Mouse (Mus musculus): Measurements from ENCODE around the gene Clrn2. TPM values are rescaled to one million over a fixed set of nuclear protein-coding genes. Genes with fewer than 3 reads are reported as not detected.

The Clrn2 gene
- polyA plus RNA-seq, 1 experiment from 2014 or later = not detected

DNA sequence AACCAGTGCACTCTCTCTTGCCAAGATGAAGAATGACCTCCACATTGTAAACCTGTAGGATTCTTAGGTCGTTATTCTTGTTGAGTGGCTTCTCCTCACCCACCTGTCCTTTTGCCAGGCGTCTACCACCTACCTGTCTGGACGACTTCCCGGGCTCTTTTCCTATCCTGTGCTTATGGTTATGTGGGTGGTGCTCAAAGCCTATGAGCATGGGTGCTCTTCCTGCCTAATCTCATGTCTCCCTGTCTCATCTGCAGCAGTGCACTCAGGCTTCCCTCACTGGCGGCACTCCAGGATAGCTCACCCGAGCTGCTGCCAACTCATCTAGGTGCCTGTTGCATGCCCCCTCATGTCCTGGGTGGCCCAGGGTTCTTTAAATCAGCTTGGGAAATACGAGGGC is 24.1 kb downstream of the Clrn2 start:
- Histone ChIP-seq H3K27me3 (replicated peaks; ENCODE audit: control insufficient read depth, insufficient read depth, low read length) (no peaks in the 10 kb centered on the region), H3K4me2 (ENCODE audit: low read depth, low read length) (no peak overlapping the region), H3K27ac (ENCODE audit: low read length) (no peak overlapping the region), H3K4me3 (ENCODE audit: low read length) (no peak overlapping the region), H3K4me1 (ENCODE audit: control insufficient read depth, insufficient read depth, low read length) (no peaks in the 10 kb centered on the region), H3K9ac (ENCODE audit: low read depth, low read length) (no peak overlapping the region), H3K9me3 (ENCODE audit: control insufficient read depth, low read length) (no peaks in the 10 kb centered on the region), H3K36me3 (ENCODE audit: control insufficient read depth, insufficient read depth, low read length) (no peaks in the 10 kb centered on the region)
- WGBS = 83% methylated on average over 7 of the region's 7 CpGs
- no peak for ATAC-seq

DNA sequence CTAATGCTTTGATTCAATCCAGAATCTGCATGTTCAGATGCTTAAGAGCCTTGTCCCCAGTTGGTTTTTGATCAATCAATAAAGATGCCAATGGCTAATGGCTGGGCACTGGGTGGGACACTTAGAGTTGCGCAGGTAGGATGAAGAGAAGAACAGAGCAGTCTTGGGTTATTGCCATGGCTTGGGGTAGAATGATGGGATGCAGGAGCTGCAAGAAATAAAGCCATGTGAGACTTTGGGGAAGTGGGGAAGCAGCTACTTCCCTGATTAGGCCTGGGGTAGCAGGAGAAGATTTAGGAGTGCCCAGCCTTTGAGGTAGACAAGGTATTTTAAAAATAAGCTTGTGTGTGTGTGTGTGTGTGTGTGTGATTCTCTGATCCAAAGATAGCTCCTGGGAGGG is 26.5 kb downstream of the Clrn2 start:
- H3K4me2 ChIP-seq (ENCODE audit: low read depth, low read length) = no peak overlapping the region
- 94% methylated on average over 1 of the region's 1 CpGs for WGBS
- H3K27me3 ChIP-seq (replicated peaks; ENCODE audit: control insufficient read depth, insufficient read depth, low read length) = no peaks in the 10 kb centered on the region
- no peaks in the 10 kb centered on the region for H3K36me3 ChIP-seq (ENCODE audit: control insufficient read depth, insufficient read depth, low read length)
- ATAC-seq = no peak
- H3K27ac ChIP-seq (ENCODE audit: low read length) = no peak overlapping the region
- no peak overlapping the region for H3K4me3 ChIP-seq (ENCODE audit: low read length)
- no peaks in the 10 kb centered on the region for H3K9me3 ChIP-seq (ENCODE audit: control insufficient read depth, low read length)
- no peak overlapping the region for H3K9ac ChIP-seq (ENCODE audit: low read depth, low read length)
- no peaks in the 10 kb centered on the region for H3K4me1 ChIP-seq (ENCODE audit: control insufficient read depth, insufficient read depth, low read length)

DNA sequence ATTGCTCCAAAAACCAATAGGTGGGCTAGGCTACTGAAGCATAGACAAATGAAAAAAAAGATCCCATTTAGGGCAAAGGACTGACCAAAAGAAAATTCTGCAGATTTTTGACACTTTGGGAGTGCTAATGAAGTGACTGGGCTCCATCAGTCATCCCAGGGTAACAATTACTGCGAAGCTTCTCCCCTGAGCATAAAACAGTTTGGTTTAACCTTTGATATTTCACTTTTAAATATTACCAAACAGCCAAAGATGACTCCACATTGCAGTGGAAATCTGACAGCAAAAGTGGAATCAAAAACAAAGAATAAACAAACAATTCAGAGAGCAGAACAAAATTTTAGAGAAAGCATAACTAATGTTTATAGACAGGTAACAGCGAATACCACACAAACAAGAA is 27.6 kb downstream of the Clrn2 start:
- H3K4me2 ChIP-seq (ENCODE audit: low read depth, low read length) = no peak overlapping the region
- H3K27ac ChIP-seq (ENCODE audit: low read length) = no peak overlapping the region
- no peak for ATAC-seq
- H3K27me3 ChIP-seq (replicated peaks; ENCODE audit: control insufficient read depth, insufficient read depth, low read length) = no peaks in the 10 kb centered on the region
- no peak overlapping the region for H3K4me3 ChIP-seq (ENCODE audit: low read length)
- H3K36me3 ChIP-seq (ENCODE audit: control insufficient read depth, insufficient read depth, low read length) = no peaks in the 10 kb centered on the region
- H3K9ac ChIP-seq (ENCODE audit: low read depth, low read length) = no peak overlapping the region
- WGBS = 82% methylated on average over 2 of the region's 2 CpGs
- H3K9me3 ChIP-seq (ENCODE audit: control insufficient read depth, low read length) = no peaks in the 10 kb centered on the region
- H3K4me1 ChIP-seq (ENCODE audit: control insufficient read depth, insufficient read depth, low read length) = no peaks in the 10 kb centered on the region

DNA sequence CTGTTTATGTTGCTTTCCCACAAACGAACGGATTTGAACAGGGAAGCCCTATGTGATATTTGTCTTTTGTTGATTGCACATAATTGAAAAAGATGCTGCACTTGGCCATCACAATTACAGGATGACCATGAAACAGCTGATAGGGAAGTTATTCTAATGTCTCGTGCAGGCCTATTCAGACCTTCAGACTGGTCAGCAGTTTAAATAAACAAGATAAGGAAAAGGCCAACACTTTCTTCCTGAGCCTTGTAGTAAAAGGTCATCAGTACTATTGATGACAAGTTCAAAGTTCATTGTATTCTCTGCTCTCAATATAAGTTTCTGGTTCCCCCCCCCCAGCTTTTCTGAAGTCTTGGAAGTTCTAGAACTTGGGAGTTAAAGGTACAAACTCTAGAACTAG is 29.1 kb downstream of the Clrn2 start:
- ATAC-seq = no peak

DNA sequence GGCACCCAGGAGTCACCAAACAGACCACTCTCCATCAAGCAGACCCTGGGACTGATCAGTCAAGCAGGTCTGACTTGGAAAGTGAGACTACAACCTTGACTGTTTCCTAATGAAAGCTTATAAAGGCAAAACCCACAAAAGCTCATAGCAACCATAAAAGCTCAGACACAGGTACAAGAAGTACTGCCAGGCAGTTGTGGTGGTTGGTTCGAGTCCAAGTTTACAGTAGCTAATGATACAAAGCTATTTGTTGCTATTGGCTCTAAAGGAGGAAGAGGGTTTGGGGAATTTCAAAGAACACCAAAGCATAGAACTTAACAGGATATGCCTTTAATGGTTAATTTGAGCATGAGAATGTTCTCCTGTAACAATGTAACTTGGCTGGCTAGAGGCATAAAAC is 30.1 kb downstream of the Clrn2 start:
- Histone ChIP-seq H3K27me3 (replicated peaks; ENCODE audit: control insufficient read depth, insufficient read depth, low read length) (no peaks in the 10 kb centered on the region), H3K27ac (ENCODE audit: low read length) (no peak overlapping the region), H3K9ac (ENCODE audit: low read depth, low read length) (no peak overlapping the region), H3K36me3 (ENCODE audit: control insufficient read depth, insufficient read depth, low read length) (no peaks in the 10 kb centered on the region), H3K9me3 (ENCODE audit: control insufficient read depth, low read length) (no peaks in the 10 kb centered on the region), H3K4me2 (ENCODE audit: low read depth, low read length) (no peak overlapping the region), H3K4me3 (ENCODE audit: low read length) (no peak overlapping the region), H3K4me1 (ENCODE audit: control insufficient read depth, insufficient read depth, low read length) (no peaks in the 10 kb centered on the region)
- WGBS = 69% methylated on average over 1 of the region's 1 CpGs
- ATAC-seq = no peak

More for the DNA sequence above, 29.1 kb downstream of the Clrn2 start:
- Histone ChIP-seq H3K27ac (ENCODE audit: low read length) (no peak overlapping the region), H3K4me2 (ENCODE audit: low read depth, low read length) (no peak overlapping the region), H3K4me3 (ENCODE audit: low read length) (no peak overlapping the region), H3K9me3 (ENCODE audit: control insufficient read depth, low read length) (no peaks in the 10 kb centered on the region), H3K27me3 (replicated peaks; ENCODE audit: control insufficient read depth, insufficient read depth, low read length) (no peaks in the 10 kb centered on the region), H3K4me1 (ENCODE audit: control insufficient read depth, insufficient read depth, low read length) (no peaks in the 10 kb centered on the region), H3K9ac (ENCODE audit: low read depth, low read length) (no peak overlapping the region), H3K36me3 (ENCODE audit: control insufficient read depth, insufficient read depth, low read length) (no peaks in the 10 kb centered on the region)
- WGBS = 58% methylated on average over 3 of the region's 3 CpGs

DNA sequence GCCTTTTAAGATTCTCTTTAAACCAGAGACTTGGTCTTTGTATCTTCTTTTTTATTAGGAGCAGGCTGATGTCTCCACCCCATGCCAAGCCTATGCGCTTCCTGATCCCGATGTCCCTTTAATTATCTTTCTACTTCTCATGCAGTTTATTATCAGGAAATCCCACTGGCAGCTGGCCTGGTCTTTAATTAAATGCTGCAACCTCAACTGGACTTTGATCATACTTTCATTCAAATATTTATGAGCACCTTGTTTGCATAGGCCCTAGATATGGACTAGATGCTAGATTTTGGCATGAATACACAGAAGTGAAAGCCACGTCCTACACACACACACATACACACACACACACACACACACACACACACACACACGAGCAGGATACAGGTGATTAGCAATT is 38.2 kb downstream of the Clrn2 start:
- no peak overlapping the region for H3K4me3 ChIP-seq (ENCODE audit: low read length)
- H3K4me1 ChIP-seq (ENCODE audit: control insufficient read depth, insufficient read depth, low read length) = peaks cover 13% of the 10 kb centered on the region
- no peak overlapping the region for H3K27ac ChIP-seq (ENCODE audit: low read length)
- H3K9ac ChIP-seq (ENCODE audit: low read depth, low read length) = no peak overlapping the region
- H3K27me3 ChIP-seq (replicated peaks; ENCODE audit: control insufficient read depth, insufficient read depth, low read length) = no peaks in the 10 kb centered on the region
- no peak overlapping the region for H3K4me2 ChIP-seq (ENCODE audit: low read depth, low read length)
- ATAC-seq = no peak
- WGBS = 45% methylated on average over 4 of the region's 4 CpGs
- H3K36me3 ChIP-seq (ENCODE audit: control insufficient read depth, insufficient read depth, low read length) = no peaks in the 10 kb centered on the region
- H3K9me3 ChIP-seq (ENCODE audit: control insufficient read depth, low read length) = no peaks in the 10 kb centered on the region

DNA sequence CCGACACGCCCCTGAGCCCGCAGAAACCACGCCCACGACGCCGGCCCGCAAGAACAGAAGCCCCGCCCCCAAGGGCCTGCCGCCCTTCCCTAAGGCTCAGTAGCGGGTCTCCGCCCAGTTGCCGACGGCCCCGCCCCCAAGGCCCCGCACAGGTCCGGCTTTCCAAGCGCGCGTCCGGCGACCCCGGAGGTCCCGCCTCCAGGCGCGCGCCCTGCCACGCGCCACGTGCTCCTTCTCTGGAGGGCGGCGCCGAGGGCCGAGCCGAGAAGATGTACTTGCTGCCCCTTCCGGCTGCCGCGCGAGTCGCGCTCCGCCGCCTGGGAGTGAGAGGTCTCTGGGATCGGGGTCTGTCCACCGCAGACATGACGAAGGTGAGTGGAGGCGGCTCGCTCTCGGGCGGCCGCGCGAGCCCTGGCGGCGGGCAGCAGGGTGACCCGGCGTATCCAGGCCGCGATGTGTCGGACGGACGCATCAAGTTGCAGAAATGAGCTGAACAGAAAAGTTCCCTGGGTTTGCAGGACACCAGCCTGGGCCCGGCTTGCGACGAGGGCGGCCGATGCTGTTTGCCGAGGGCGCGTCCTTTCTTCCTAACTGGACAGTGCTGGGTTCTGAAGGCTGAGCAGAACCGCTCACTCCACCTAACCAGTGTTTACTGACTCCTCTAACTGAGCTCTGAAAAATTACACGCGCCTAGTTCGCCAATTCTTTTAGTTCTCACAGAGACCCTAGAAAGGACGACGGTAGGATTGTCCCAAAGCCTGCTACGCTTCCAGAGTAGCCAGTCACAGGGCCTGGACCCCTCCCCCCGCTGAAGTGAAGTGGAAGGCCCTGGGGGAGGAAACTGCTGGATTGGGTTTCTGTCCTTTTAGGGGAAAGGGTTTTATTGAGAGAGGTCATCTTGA is 39.9 kb downstream of the Clrn2 start, which contains the start of gene Lap3:
TSS of gene Lap3 (plus strand) at position 184 of the 902 bp plus-strand sequence.
- ATAC-seq = peak; percentile 92
- Histone ChIP-seq H3K27ac (ENCODE audit: low read length) (peak within 1 kb of the TSS; percentile 72), H3K4me3 (ENCODE audit: low read length) (peak within 1 kb of the TSS; percentile 81), H3K4me2 (ENCODE audit: low read depth, low read length) (peak within 1 kb of the TSS; percentile 73), H3K9me3 (ENCODE audit: control insufficient read depth, low read length) (no peaks in the 10 kb centered on the region), H3K36me3 (ENCODE audit: control insufficient read depth, insufficient read depth, low read length) (0 out of 2 replicates have a peak, but pooled peaks cover 2% of the 10 kb centered on the region), H3K27me3 (replicated peaks; ENCODE audit: control insufficient read depth, insufficient read depth, low read length) (no peaks in the 10 kb centered on the region), H3K4me1 (ENCODE audit: control insufficient read depth, insufficient read depth, low read length) (peaks cover 13% of the 10 kb centered on the region), H3K9ac (ENCODE audit: low read depth, low read length) (peak within 1 kb of the TSS; percentile 90)
- under 1% methylated on average over 78 of the region's 78 CpGs for WGBS

DNA sequence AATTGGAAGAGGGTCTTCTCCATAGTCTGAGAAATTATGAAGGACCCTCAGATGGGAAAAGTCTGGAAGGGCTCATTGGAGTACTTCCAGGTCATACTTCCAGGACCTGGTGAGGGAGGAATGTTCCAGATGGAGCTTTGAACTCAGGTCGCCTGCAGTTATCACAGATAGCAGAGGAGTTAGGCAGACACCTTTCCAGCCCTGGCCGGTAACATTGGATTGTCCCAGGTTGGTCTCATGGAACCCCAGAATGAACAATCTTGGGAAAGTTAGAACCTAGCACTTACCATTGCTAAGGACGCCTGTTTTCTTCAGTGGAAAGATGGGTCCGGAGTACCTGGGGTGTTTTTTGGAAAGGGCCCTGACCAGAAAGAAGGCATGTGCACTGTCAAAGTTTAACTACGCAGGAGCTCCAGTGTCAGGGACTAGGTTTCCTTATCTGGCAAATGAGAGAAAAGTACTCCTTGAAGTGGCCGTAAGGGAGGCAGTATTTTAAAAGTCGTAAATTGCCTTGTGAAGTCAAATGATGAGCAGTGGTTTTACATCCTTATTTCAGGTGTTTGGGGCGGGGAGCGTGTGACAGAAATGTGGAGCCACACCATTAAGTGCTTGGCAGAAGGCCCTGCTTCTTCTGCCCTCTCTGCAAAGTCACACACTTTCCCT is 40.7 kb downstream of the Clrn2 start:
- peak overlapping the region; percentile 72 for H3K27ac ChIP-seq (ENCODE audit: low read length)
- H3K4me1 ChIP-seq (ENCODE audit: control insufficient read depth, insufficient read depth, low read length) = peaks cover 13% of the 10 kb centered on the region
- peak overlapping the region; percentile 73 for H3K4me2 ChIP-seq (ENCODE audit: low read depth, low read length)
- H3K9ac ChIP-seq (ENCODE audit: low read depth, low read length) = peak overlapping the region; percentile 90
- no peaks in the 10 kb centered on the region for H3K27me3 ChIP-seq (replicated peaks; ENCODE audit: control insufficient read depth, insufficient read depth, low read length)
- H3K9me3 ChIP-seq (ENCODE audit: control insufficient read depth, low read length) = no peaks in the 10 kb centered on the region
- 43% methylated on average over 9 of the region's 9 CpGs for WGBS
- H3K36me3 ChIP-seq (ENCODE audit: control insufficient read depth, insufficient read depth, low read length) = 0 out of 2 replicates have a peak, but pooled peaks cover 2% of the 10 kb centered on the region
- H3K4me3 ChIP-seq (ENCODE audit: low read length) = peak overlapping the region; percentile 81
- no peak for ATAC-seq

DNA sequence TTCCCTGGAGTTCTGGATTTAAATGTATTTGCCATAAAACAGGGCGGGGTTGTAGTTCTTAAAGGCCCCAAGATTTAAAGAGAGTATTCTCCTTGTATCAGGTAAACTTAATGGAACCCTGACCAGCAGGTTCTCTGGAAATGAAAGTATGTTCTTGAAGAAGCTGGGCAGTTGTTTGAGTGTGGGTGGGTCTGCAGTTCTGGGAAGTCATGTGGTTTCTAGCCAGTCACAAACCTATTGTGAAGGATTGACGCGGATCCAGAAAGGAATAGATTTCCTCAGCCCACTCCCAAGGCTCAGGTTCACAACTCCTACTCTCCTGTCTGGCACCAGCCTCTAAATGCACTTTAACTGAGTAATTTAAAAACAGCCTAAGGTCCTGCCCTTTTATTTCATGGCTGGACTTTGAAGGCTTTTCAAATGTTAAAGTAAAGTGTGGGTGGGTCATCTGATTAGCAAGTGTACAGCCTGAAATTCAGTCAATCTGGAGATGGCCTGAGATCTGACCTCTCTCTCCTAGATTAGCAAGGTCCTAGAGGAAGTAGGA is 42.0 kb downstream of the Clrn2 start:
- H3K9ac ChIP-seq (ENCODE audit: low read depth, low read length) = no peak overlapping the region; the same call in 1 of the 2 replicates
- H3K36me3 ChIP-seq (ENCODE audit: control insufficient read depth, insufficient read depth, low read length) = peaks cover 5% of the 10 kb centered on the region
- H3K4me2 ChIP-seq (ENCODE audit: low read depth, low read length) = peak overlapping the region; percentile 26
- H3K27me3 ChIP-seq (replicated peaks; ENCODE audit: control insufficient read depth, insufficient read depth, low read length) = no peaks in the 10 kb centered on the region
- H3K27ac ChIP-seq (ENCODE audit: low read length) = peak overlapping the region; percentile 67
- 77% methylated on average over 3 of the region's 3 CpGs for WGBS
- ATAC-seq = 0 out of 2 replicates have a peak, but pooled peaks have one; percentile 0
- H3K9me3 ChIP-seq (ENCODE audit: control insufficient read depth, low read length) = no peaks in the 10 kb centered on the region
- peaks cover 13% of the 10 kb centered on the region for H3K4me1 ChIP-seq (ENCODE audit: control insufficient read depth, insufficient read depth, low read length)
- no peak overlapping the region for H3K4me3 ChIP-seq (ENCODE audit: low read length)
